Mouse (Mus musculus) small intestine, adult 10 weeks (tissue): Measurements from ENCODE around the gene Zscan12. TPM values are rescaled to one million over a fixed set of nuclear protein-coding genes. Genes with fewer than 3 reads are reported as not detected.

Experiments used
- polyA plus RNA-seq: library from polyadenylated mRNA; stranded (reverse); fragments of 350-450 nt; fragmentation: Illumina TruSeq; extraction: RNeasy Lipid Tissue Mini Kit (QIAGEN cat#74804); gene quantifications from one replicate; pipeline ENCODE4 v1.2.3, GENCODE M21; 2014; ENCODE audit warnings: low replicate concordance

The Zscan12 gene
- 6.0 TPM for polyA plus RNA-seq

DNA sequence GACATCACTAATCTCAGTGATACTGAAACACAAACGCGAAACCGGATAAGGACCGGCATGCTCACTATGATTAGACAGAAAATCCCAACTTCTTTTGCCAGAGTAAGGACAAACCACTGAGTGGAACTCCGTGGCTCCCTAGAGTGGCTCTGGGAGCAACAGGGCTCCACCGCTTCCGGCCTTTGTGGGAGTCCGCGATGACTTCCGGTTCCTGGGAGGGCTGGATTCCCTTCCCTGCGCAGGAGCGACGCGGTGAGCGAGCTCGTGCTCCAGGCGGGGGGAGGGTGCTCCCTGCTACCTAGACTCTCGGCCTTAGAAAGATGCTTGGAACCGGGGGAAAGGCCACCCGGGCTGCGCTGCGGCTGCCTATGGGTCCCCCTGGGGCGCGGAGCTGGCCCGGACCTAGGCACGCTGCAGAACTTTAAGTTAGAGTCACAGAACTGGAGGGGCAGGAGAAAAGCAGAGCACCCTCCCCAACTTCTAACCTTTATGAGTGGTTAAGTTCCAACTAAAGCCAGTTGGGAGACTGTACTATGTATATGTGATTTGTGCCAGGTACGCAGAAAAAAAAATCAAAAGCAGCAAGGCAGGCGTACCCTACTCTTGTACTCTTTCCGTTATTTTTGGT is at the start of gene Zscan12:
TSS of gene Zscan12 (plus strand) at position 200 of the 628 bp plus-strand sequence.

DNA sequence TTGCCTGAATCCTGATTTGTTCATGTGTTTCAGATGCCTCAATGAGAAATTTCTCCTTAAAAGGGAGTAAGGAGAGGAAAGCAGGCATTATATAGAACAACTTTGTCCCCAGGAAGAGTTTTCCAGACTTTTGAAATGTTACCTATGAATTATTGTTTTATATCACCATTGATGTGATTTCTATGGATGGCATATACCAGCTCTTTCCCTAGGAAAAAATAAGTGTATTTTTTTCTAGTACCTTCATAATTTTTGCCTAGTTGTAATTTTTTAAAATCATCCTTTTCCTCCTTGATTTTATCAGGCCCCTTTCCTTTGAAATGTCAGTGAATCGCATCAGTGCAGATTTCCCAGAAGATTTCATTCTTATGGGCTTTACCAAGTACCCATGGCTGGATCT is 16.0 kb upstream of the Zscan12 start, which contains the start of gene Olfr1367:
TSS of gene Olfr1367 (plus strand) at position 301 of the 400 bp plus-strand sequence.

GRCm38 (mm10) chr13:21402287-21402846 is 39.7 kb downstream of the Zscan12 start, which contains the start of gene Zkscan3:
TSS of gene Zkscan3 (minus strand) at chr13:21402755.

Other genes with a start within 250 kb of the Zscan12 start
- gene Olfr263, start 233.2 kb upstream of the Zscan12 start, polyA plus RNA-seq: not detected
- not detected for gene Olfr1368, start 217.0 kb upstream of the Zscan12 start, polyA plus RNA-seq
- gene Trim27, start 183.4 kb upstream of the Zscan12 start, polyA plus RNA-seq: 20.1 TPM
- gene Gpx5, start 70.1 kb upstream of the Zscan12 start, polyA plus RNA-seq: not detected
- not detected for gene Gpx6, start 50.7 kb upstream of the Zscan12 start, polyA plus RNA-seq
- not detected for gene Olfr1367, start 15.9 kb upstream of the Zscan12 start, polyA plus RNA-seq
- 104 TPM for gene Zkscan3, start 39.9 kb downstream of the Zscan12 start, polyA plus RNA-seq
- 1.4 TPM for gene Pgbd1, start 78.2 kb downstream of the Zscan12 start, polyA plus RNA-seq
- 78.7 TPM for gene Zscan26, start 90.9 kb downstream of the Zscan12 start, polyA plus RNA-seq
- gene Nkapl, start 105.7 kb downstream of the Zscan12 start, polyA plus RNA-seq: not detected
- 0.33 TPM for gene Zkscan4, start 116.1 kb downstream of the Zscan12 start, polyA plus RNA-seq
- gene Gm10065, start 116.6 kb downstream of the Zscan12 start, polyA plus RNA-seq: not detected
- 4.2 TPM for gene AK157302, start 132.4 kb downstream of the Zscan12 start, polyA plus RNA-seq
- not detected for gene Gm11273, start 138.6 kb downstream of the Zscan12 start, polyA plus RNA-seq
- 15.6 TPM for gene Zkscan8, start 168.3 kb downstream of the Zscan12 start, polyA plus RNA-seq
- not detected for gene Olfr1366, start 180.0 kb downstream of the Zscan12 start, polyA plus RNA-seq
- gene Olfr1535, start 197.1 kb downstream of the Zscan12 start, polyA plus RNA-seq: not detected
- gene Olfr1364, start 218.9 kb downstream of the Zscan12 start, polyA plus RNA-seq: not detected